Mouse (Mus musculus) cerebellum, postnatal 10 days (tissue): ENCODE data around the gene Erich3.

Experiments used
- DNase-seq, 2 experiments: peaks; one replicate each; pipeline ENCODE4 v3.0.0; 2021; ENCODE audit warnings: mixed read lengths in 2 of 2

Erich3 gene

DNA sequence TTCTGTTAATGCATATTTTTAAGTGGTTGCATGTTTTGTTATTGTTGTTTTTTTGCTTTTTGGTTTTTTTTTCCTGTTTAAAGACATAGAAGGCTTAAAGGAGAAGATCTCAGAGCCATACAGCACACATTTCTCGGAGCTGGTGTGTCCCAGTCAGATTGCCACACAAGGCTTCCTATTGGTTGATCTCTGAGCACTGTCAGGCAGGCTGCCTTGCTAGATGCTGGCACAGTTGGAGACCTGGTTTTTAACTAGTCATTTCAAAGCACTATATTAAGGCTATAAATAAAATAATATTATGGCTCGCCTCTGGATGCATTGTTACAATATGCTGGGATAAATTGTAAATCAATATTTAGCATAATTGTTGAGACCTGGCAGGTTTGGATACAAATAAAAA is 18.9 kb downstream of the Erich3 start:
- DNase-seq = no peak

DNA sequence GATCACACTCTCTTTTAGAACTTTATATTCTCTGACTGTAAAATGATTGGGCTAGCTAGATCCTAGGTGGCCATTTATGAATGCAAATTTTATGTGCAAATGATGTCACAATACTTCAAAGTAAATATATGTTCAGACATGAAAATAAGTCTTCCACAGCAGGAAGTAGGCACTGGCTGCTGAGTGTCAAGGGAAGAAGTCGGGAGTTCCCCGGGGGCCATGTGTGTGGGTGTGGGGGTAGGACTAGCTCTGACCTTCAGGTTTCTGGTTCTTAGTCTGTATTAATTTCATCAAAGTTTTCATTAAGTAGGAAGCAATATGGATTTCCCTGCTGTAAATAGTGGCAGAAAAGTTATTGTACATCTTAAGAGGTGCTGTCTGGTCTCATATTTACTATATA is 20.0 kb downstream of the Erich3 start:
- DNase-seq = no peak

DNA sequence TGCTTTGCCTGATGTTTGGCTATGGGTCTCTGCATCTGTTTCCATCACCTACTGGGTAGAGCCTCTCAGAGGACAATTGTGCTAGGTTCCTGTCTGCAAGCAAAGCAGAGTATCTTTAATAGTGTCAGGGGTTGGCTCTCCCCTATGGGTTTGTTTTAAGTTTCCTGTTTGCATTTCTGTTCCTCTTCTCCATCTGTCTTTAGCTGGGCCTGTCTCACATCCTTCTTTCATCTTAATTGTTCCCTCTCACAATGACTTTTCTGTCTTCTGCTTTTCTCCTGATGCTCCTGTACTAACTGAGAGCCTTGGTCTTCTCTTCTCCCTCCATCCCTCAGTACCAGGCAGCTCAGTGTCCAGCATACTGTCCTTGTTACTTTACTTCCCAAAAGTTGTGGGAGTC is 26.6 kb downstream of the Erich3 start:
- no peak for DNase-seq

DNA sequence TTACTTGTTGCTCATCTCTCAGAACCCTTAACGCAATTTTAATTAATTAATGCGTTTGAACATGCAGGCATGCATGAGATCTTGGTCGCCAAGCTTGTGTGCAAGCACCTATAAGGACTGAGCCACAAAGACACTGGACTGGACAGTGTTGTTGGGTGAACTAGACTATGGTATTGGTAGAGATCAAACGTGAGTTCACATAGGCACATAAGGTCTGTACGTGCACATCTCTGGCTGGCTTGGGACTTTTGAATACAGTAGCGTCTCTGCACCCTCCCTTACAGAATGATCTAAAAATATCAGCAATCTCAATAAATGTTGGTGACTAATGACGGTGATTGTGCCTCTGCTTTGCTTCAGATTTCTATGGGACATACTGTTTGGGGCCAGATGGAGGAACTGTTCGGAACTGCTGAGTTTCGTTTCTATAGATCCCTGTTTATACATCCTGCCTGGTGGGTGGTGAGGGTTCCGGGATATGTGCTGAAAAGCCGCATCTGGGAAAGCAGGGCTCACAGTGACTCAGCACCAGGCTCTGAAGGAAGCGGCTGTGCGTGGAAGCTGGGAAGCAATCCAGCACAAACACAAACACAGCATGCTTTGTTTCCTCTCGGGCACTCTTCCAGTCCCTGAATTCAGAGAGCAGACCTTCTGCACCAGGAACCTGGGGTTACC is 28.4 kb downstream of the Erich3 start:
- DNase-seq = peak; percentile 82 to 85

DNA sequence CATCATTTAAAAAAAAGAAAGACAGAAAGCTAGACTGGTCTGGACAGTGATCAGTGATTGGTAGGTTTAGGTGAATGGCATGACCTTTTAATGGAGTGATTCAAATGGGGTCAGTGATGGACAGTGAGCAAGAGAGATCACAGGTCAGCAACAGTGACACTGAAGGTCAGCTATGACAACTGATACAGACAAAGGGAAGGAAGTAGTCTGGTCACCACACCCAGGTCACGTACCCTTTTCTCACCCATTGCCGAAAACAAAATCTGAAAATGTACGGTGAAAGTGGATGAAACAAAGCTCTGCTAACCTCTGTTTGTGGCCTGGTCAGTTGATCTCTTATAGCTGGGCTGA is 28.9 kb downstream of the Erich3 start:
- no peak for DNase-seq

DNA sequence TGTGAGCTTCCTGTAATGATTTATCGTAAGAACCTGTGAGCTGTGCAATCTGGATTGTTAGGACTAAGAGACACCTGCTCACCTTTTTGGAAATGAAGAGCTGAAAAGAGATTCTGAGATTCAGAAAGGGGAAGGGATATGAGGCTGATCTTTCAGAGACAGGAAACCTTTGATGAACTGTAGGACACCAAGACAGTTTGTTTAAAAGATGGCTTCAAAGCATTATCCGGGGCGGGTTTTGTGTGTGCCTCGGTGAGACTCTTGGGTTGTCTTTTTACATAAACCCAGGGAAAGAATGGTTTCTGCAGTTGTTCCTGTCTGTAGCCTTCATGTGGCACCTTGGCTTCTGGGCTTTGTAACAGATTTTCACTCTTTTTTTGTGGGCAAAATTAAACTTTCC is 30.2 kb downstream of the Erich3 start:
- no peak for DNase-seq

DNA sequence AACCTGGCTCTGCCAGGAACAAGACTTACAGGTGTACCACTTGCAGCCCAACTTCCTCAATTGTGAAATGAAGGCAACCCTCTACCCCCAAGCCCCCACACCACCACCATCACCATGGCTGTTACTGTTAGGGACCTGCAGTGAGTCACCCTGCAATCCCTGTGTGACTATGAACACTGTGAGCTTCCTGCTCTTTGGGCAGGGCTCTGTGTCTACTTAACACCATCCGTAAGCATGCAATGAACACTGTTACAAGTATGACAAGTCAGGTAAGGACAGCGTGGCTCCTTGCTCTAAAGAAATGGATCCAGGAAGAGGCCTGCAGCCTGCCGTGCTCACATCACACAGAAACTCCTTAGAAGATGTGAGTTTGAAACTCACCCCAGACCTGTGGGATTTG is 33.0 kb downstream of the Erich3 start:
- no peak for DNase-seq

DNA sequence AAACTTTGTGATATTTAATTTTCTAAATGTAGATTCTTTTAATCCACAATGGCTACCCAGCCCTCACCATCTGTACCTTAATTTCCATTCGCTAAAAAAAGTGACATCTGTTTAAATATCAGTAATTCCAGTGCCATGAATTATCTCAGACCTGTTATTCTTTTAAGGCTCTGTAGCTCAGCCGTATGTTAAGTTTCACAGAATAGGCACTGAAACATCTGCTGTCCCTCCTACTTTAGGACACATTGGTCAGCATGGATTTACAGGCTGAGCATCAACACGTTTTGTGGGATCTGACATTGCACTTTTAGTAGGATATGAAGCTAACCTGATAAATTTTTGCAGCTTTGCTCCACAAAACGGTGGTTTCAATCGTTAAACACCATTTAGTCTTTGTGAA is 35.2 kb downstream of the Erich3 start:
- no peak for DNase-seq

DNA sequence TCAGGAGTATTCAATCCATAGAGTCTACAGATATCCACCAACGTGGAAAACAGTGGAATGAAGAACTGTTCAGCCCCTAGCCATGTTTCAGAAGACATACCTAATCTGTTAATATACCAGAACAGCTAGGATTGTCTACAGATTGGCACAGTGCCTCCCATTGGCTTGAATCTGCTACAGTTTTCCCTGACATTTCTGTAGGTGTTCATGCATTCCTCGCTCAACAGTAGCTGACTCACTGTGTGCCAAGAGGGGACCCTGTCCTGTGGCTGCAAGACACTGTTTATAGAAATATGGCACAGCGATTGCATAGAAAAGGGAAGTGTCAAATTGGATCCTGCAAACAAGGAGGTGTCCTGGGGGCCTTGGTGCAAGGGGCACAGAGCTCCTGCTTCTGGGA is 36.6 kb downstream of the Erich3 start:
- peak; percentile 30 to 33 for DNase-seq

DNA sequence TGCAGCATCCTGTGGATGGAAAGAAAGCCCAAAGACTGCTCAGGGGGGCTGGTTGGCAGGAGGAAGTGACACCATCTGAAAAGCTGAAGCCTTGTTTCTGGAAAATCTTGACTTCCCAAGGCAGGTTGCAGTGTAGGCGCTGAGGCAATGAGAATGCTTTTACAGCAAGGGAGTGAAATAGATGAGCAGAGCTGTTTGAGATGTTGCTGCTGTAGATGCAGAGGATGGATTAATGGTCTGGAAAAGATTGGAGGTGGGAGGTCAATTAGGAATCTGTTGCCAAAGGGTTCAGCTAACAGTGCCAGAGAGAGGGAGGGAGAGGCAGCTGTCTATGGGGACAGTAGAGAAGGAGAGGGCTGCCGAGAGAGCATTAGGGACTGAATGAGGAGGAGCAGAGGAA is 37.1 kb downstream of the Erich3 start:
- peak; percentile 10 to 26 for DNase-seq

DNA sequence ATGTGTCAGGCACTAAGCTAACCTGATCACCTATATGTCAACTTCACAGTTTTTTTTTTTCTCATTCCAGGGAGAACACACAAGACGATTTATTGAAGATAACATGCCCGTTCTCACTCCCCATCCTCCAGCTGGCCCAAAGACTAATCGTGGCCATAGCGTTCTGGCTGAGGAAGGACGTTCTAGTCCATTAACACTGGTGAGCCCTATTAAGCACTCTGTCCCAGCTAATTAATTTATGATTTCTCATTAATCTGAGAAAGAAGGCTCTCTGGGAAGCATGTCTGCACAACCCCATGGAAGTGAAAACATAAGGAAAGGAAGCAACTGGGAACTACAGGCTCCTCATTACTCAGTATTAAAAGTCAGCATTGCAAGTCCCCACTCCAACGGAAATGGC is 41.1 kb downstream of the Erich3 start:
- no peak for DNase-seq

DNA sequence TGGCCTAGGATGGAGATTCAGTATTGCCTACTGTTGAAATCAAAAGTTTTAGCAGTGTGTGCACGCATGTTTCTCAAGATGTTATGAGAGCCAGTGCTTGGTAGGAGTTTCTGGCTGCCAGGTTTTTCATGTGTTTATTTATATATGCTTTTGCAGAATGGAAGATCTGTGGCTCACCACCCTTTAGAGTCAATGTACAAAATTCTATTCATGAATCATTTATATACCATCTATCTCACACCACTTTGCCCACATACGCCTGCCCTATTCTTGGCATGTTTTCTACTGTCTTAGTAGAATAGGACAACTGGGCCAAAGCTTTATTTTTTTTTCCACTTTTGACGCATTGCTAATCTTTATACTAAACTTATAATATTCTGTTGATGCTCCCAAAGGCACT is 44.5 kb downstream of the Erich3 start:
- DNase-seq = no peak

DNA sequence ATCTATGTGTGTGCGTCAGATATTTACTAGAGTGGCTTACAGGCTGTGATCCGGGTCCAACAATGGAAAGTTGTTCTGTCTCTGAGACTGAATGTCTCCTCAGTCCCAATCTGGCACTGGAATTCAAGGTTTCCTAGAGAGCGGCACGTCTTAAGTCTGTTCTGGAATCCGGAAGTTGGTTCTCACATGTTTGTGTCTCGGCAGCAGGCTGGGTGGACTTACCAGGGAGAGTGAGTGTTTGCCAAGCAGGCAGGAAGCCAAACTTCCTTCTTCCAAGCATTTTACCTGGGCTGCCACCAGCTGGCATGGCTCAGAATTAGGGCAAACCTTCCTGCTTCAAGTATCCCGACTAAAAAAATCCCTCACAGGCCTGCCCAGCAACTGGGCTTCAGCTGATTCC is 59.5 kb downstream of the Erich3 start:
- DNase-seq = peak; percentile 83

DNA sequence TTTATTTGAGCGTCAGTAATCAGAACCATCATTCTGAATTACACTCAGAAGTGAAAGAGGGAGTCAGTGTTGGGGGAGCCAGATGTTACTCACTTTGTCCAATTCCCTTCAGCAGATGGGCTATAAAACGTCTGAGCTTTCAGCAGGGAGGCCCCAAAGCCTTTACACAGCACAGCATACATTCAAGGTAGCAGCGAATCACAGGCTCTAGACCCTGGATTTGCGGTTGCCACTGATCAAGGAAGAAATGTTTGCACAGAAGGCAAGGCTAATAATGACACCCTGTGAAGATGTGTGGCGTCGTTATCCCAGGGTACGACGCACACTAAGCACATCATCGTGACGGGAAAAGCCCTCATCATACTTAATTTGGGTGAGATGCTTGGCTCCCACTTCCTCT is 67.8 kb downstream of the Erich3 start:
- no peak for DNase-seq

DNA sequence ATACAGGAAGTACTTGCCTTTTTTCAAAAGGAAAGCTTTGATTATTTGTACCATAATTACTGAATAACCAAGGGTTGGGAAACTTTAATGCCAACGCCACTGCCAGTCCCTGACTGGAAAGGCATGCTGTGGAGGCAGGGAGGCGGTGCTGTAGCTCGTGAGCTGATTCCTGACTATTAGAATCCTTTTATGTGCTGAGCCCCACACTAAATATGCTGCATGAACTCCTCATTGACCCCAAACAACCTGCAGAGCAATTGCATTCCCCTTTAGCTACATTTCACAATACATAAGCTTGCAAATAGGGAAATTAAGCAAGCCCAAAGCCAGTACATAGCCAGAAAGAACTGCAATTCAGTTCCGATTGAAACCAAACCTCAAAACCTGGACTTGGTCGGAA is 77.8 kb downstream of the Erich3 start:
- DNase-seq = no peak

DNA sequence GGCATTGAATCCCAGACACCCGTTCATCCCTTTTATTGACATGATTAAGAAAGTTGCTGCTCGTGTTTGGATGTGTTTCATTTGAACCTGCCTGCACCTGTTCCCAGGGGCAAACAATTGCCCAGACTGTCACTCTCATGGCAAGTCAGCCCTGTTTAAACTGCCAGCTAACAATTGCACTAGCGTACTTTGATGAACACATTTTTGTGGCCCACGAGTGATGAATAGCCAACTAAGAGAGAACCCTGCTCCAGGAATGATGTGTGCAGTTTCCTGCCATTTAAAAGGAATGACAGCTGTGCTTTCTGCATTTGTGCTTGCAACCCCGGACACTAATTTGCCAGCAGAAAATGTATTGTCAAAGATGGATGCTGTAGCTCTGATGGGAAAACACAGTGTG is 79.3 kb downstream of the Erich3 start:
- no peak for DNase-seq

DNA sequence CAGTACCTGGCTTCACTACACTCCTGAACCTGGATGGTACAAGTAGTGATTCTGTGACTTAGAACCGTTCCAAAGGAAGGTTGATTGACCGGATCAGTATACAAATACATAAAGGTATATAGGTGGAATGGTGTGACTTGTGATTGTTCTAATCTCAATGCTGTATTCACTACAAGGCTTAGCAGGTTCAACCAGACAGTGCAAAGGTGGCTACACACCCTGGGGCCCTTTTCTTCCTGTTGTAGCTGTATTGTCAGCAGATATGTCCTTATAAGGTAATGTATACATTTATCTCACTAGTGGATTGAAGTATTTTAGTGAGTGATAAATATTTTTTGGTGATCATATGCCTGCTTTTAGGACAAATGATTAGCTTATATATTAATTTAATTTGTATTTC is 80.7 kb downstream of the Erich3 start:
- DNase-seq = no peak

DNA sequence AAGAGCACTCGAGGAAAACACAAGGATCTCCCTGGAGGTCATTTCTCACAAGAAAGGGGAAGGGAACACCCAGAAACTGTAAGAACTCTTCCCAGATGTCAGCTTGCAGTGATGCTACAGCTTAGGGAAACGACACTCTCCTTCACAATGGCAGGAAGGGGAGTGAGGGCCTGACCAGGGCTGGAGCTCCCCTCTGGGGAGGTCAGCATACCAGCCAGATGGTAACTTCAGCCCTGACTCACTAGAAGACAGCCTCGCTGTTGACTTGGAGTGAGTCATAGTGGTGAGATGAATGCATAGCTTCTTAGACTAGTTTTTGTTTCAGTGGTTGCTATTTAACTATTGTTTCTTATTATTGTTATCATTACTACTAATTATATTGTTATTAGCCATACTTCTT is 90.8 kb downstream of the Erich3 start:
- DNase-seq = no peak

DNA sequence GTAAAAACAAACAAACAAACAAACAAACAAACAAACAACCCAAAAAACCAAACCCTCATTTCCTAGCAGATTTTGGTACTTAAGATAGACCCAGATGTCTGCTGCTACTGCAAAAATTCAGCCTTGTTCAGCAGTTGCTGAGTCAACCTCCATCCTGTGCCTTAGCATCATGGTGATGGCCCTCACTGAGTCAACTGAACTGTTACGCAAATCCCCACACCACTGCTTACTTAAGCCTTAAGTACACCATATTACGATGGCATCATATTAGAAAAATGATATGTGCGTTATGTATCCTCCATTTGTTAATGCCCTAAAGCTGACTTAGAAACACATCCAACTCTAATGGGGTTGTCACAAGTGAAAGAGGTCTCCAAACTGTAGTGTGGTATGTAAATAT is 91.6 kb downstream of the Erich3 start:
- no peak for DNase-seq

DNA sequence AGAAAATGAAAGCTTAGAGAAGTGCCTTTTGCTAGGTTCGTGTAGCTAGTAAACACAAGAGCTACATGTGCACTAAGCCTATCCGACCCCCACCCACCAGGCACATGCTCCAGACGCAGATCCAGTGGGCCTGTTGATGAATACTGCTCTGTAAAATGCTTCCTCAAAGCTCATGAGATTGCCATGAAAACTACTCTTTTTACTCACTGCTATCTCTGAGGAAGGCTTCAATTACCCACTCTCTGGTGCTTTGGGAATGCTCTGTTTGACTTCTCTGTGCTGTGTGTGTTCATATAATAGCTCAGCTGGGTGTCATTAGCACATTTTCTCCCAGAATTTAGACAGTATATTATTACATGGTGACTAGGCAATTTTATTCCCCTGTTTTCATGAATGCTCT is 94.4 kb downstream of the Erich3 start:
- no peak for DNase-seq

DNA sequence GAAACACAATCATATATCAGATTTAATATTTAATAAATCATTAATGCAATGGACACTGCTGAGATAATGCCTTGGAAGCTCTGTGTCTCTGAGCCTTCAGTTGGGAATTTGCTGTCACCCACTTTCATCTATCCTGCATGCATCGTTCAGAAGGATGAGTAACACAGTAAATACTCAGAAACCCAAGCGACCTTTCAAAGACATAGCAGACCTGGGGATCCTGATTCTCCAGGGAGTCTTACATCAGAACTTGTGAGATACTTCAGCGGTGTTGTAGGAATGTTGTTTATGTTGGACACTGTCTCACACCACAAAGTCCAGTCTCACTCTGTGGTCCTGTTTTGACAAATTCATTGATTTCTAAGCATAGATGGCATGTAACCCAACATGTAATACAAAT is 97.4 kb downstream of the Erich3 start:
- no peak for DNase-seq

DNA sequence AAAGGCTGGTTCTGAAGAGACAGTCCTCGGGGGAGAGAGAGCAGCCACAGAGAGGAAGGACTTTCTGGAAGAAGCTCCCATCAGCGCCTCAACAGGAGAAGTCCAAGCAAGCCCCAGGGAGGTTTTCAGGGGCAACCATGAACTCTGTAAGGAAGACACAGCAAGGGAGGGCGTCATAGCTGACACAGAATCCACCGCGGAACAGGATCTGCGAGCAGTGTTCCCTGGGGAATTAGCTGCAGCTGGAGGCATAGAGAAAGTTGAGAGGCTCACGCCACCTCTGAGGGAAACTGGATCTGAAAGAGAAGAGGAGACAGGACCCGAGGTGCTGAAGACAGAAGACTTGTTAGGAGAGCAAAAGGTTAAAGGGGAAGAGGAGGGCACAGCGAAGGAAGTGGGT is 99.7 kb downstream of the Erich3 start:
- DNase-seq = no peak

DNA sequence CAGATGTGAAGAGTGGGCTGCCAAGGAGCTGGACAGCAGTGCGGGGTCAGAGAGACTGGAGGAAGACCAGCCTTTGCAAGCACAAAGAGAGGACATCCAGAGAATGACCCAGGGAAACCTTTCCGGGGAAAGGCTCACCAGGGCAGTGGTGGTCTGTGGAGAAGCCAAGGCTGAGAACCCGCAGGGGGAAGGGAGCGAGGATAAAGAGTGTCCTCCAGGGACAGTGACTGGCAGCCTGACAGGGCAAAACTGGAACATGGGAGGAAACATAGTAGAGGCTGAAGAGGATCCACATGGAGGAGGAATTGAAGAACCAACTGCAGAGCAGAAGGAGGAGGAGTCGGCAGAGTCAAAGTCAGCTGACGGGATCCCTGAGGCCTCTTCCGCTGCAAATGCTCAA is 100.5 kb downstream of the Erich3 start:
- DNase-seq = peak; percentile 15 to 20

DNA sequence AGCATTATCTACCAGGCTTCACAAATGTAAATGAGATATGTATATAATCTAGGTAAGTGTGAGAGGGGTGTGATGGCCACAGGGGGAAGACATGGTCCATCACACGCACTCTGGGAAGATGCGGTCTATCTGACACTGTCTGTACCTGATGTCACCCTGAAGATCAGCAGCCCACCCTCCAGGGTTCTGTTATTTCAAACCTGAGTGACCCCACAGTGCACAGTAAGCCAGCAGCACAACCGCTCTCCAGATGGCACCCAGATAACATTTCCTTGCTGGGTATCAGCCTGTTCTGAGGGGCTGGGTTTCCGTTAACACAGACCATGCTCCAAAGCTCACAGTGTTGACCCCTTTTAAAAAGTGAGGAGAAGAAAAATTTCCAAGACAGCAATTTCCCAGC is 102.7 kb downstream of the Erich3 start:
- DNase-seq = no peak

DNA sequence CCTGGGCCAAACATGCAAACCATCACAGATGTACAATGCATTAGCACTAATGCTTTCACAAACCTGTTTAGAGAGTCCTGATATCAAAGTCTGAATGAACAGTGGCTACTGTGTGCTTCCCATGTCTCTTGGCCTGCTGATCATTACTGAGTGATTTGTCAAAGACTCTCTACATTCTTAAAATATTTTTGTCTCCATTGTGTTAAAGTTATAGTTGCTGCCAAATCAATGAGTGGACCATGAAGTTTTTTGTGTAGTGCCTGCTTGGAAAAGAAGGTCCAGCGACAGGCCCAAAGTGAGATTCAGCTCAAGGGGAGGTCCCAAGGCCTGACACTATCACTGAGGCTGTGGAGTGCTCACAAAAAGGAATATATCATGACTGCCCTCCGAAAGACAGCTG is 108.0 kb downstream of the Erich3 start:
- DNase-seq = no peak
